ENCODE assay signal across 8 mouse cellular contexts in the genomic region with DNA sequence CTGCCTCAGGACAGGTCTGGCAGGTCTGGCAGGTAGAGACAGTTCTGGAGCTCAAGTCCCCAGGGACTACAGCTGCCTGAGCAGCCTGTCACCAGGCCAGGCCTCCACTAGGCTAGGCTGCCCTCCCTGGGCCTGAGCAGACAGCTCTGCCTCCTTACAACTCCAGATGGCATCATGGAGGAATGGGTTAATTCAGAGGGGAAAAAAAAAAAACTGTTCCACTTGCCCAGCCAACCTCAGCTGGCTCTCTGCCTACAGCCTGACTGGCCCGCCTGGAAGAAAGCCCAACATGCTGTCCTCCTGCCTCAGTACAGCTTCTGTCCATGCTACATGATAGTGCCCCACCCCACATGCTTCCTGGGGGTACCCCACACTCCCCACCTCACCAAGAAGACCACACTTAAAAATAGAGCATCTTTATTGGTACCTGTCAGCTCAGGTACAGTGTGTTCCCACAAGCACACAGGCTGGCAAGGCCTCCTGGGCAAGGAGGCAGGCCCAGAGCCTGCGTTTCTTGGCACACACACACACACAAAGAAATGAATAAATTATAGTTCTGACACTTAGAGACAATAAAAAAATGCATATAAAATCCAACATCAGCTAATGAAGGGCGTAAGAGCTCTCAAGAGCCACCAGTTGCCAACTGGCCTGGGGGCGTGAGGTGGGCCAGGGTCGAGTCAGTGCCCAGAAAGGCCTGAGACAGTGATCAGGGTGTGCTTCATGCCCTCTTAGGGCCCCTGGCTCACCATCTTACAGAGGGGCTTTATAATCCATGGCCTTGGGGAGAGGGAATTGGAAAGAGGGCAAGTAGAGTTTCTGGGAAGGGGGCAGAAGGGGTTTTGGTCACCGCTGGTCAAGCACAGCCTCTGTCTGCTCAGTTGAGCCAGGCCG. TPM values are rescaled to one million over a fixed set of nuclear protein-coding genes. Genes with fewer than 3 reads are reported as not detected.
A peak's percentile ranks its signal among the peaks of the same experiment; 100 is the strongest.
DNase-seq lines count a peak whose midpoint lies in the region; ATAC-seq and TF ChIP-seq lines count a peak whose summit lies in the region.

No protein-coding gene starts in this region.

- H3K9ac ChIP-seq in forebrain, embryonic 11.5 days (ENCODE audit: low read length): no peak overlapping the region
- no peak overlapping the region; the same call in 1 of the 2 replicates for H3K9ac ChIP-seq in heart, postnatal 0 days (replicated peaks; ENCODE audit: low read depth, low read length)

- H3K36me3 ChIP-seq in forebrain, embryonic 10.5 days (replicated peaks): peaks cover 44% of the 10 kb centered on the region
- no peaks in the 10 kb centered on the region for H3K36me3 ChIP-seq in forebrain, embryonic 11.5 days (ENCODE audit: control insufficient read depth, insufficient read depth, low read length)
- H3K36me3 ChIP-seq in heart, postnatal 0 days (replicated peaks; ENCODE audit: control insufficient read depth, insufficient read depth, low read length): peaks cover 43% of the 10 kb centered on the region

- 0 out of 2 replicates have a peak, but pooled peaks cover 3% of the 10 kb centered on the region for H3K9me3 ChIP-seq in forebrain, embryonic 10.5 days
- no peaks in the 10 kb centered on the region for H3K9me3 ChIP-seq in forebrain, embryonic 11.5 days (ENCODE audit: control insufficient read depth, low read length)
- H3K9me3 ChIP-seq in heart, postnatal 0 days (replicated peaks; ENCODE audit: control insufficient read depth, low read length): no peaks in the 10 kb centered on the region

- DNase-seq in forebrain, embryonic 10.5 days (ENCODE audit: extremely low spot score, low spot score): no peak
- DNase-seq in forebrain, embryonic 11.5 days (ENCODE audit: low spot score): no peak
- DNase-seq in urinary bladder, postnatal 14 days (ENCODE audit: low spot score): peak; percentile 77
- DNase-seq in urinary bladder, postnatal 25 days (ENCODE audit: low spot score): no peak
- peak; percentile 43 for DNase-seq in heart, postnatal 0 days (ENCODE audit: low spot score)
- DNase-seq in lung, postnatal 36 days: peak; percentile 55
- DNase-seq in B cell, adult 2 months: no peak
- no peak for DNase-seq in gastrocnemius, adult 8-10 months (ENCODE audit: low spot score in 2 of 2)

- no peak for TF ChIP-seq CTCF in heart, postnatal 0 days (IDR thresholded peaks at IDR 0.05; ENCODE audit: low read depth)

- TF ChIP-seq EP300 in heart, postnatal 0 days (IDR thresholded peaks at IDR 0.05; ENCODE audit: low read depth): no peak

- no peak overlapping the region for H3K4me3 ChIP-seq in forebrain, embryonic 10.5 days
- no peak overlapping the region for H3K4me3 ChIP-seq in forebrain, embryonic 11.5 days (ENCODE audit: low read depth, low read length)
- no peak overlapping the region for H3K4me3 ChIP-seq in heart, postnatal 0 days (ENCODE audit: low read depth, low read length)

- 91% methylated on average over 7 of the region's 7 CpGs for WGBS in forebrain, embryonic 10.5 days
- 84% methylated on average over 7 of the region's 7 CpGs for WGBS in forebrain, embryonic 11.5 days
- WGBS in heart, postnatal 0 days: 75% methylated on average over 7 of the region's 7 CpGs

- peaks cover 18% of the 10 kb centered on the region for H3K4me1 ChIP-seq in forebrain, embryonic 10.5 days
- no peaks in the 10 kb centered on the region for H3K4me1 ChIP-seq in forebrain, embryonic 11.5 days (replicated peaks; ENCODE audit: control insufficient read depth, insufficient read depth, low read length)
- peaks cover 17% of the 10 kb centered on the region for H3K4me1 ChIP-seq in heart, postnatal 0 days (ENCODE audit: control insufficient read depth, insufficient read depth)

- H3K27me3 ChIP-seq in forebrain, embryonic 10.5 days (ENCODE audit: poor library complexity, severe bottlenecking): no peaks in the 10 kb centered on the region
- H3K27me3 ChIP-seq in forebrain, embryonic 11.5 days (ENCODE audit: control insufficient read depth, insufficient read depth, low read length): no peaks in the 10 kb centered on the region
- H3K27me3 ChIP-seq in heart, postnatal 0 days (ENCODE audit: control insufficient read depth, insufficient read depth, low read length): no peaks in the 10 kb centered on the region

- ATAC-seq in forebrain, embryonic 11.5 days (replicated peaks; ENCODE audit: low FRiP score): no peak
- no peak for ATAC-seq in heart, postnatal 0 days (ENCODE audit: insufficient read depth, low read depth)

- peak overlapping the region; percentile 44; the same call in 1 of the 2 replicates for H3K27ac ChIP-seq in forebrain, embryonic 10.5 days
- no peak overlapping the region for H3K27ac ChIP-seq in forebrain, embryonic 11.5 days (ENCODE audit: low read depth, low read length)
- peak overlapping the region; percentile 74 for H3K27ac ChIP-seq in heart, postnatal 0 days (ENCODE audit: low read depth)

- no peak overlapping the region for H3K4me2 ChIP-seq in forebrain, embryonic 11.5 days (ENCODE audit: low read depth, low read length, severe bottlenecking)
- no peak overlapping the region for H3K4me2 ChIP-seq in heart, postnatal 0 days (ENCODE audit: low read depth, low read length)

RNA-seq across cellular contexts. Expression of a gene that starts 13.4 kb away (rescaled TPM):
- polyA plus RNA-seq in forebrain, embryonic 10.5 days (2016; fragmentation: Nextera tagmentation; extraction: Ambion mirVana): 3.3 and 4.2 TPM in 2 replicates
- polyA plus RNA-seq in forebrain, embryonic 11.5 days (2014; fragmentation: Nextera tagmentation; extraction: Ambion mirVana): 1.5 and 1.6 TPM in 2 replicates
- 23.8 and 96.9 TPM in 2 replicates for total RNA-seq in heart, postnatal 0 days (2014; rRNA removed; ENCODE audit: low replicate concordance)
- polyA plus RNA-seq in heart, postnatal 0 days (2015; fragmentation: Nextera tagmentation; extraction: Ambion mirVana): 4.0 and 4.2 TPM in 2 replicates
- total RNA-seq in gastrocnemius, adult 8-10 months (2022): 10 to 100 TPM in 1 of 4 experiments, 1 to 10 TPM in 3; 3.6 to 10.2 (median 5.9) TPM

RNA-seq across cellular contexts. Expression of a gene that starts 33.6 kb away (rescaled TPM):
- polyA plus RNA-seq in forebrain, embryonic 10.5 days (2016; fragmentation: Nextera tagmentation; extraction: Ambion mirVana): 0.31 and 0.42 TPM in 2 replicates
- polyA plus RNA-seq in forebrain, embryonic 11.5 days (2014; fragmentation: Nextera tagmentation; extraction: Ambion mirVana): 0.11 and 0.33 TPM in 2 replicates
- total RNA-seq in heart, postnatal 0 days (2014; rRNA removed; ENCODE audit: low replicate concordance): 0.27 TPM in 1 of 2 replicates, not detected in the other
- polyA plus RNA-seq in heart, postnatal 0 days (2015; fragmentation: Nextera tagmentation; extraction: Ambion mirVana): 0.05 and 0.07 TPM in 2 replicates
- total RNA-seq in gastrocnemius, adult 8-10 months (2022): not detected

RNA-seq across cellular contexts. Expression of a gene that starts 33.6 kb away (rescaled TPM):
- polyA plus RNA-seq in forebrain, embryonic 10.5 days (2016; fragmentation: Nextera tagmentation; extraction: Ambion mirVana): 29.9 and 30.4 TPM in 2 replicates
- 19.3 and 25.7 TPM in 2 replicates for polyA plus RNA-seq in forebrain, embryonic 11.5 days (2014; fragmentation: Nextera tagmentation; extraction: Ambion mirVana)
- total RNA-seq in heart, postnatal 0 days (2014; rRNA removed; ENCODE audit: low replicate concordance): 10.0 and 63.5 TPM in 2 replicates
- 14.1 and 16.8 TPM in 2 replicates for polyA plus RNA-seq in heart, postnatal 0 days (2015; fragmentation: Nextera tagmentation; extraction: Ambion mirVana)
- 10 to 100 TPM; 21.7 to 25.8 (median 24.7) TPM for total RNA-seq in gastrocnemius, adult 8-10 months (2022)

RNA-seq across cellular contexts. Expression of a gene that starts 52.4 kb away (rescaled TPM):
- not detected in 2 replicates for polyA plus RNA-seq in forebrain, embryonic 10.5 days (2016; fragmentation: Nextera tagmentation; extraction: Ambion mirVana)
- not detected in 2 replicates for polyA plus RNA-seq in forebrain, embryonic 11.5 days (2014; fragmentation: Nextera tagmentation; extraction: Ambion mirVana)
- 140 and 178 TPM in 2 replicates for total RNA-seq in heart, postnatal 0 days (2014; rRNA removed; ENCODE audit: low replicate concordance)
- polyA plus RNA-seq in heart, postnatal 0 days (2015; fragmentation: Nextera tagmentation; extraction: Ambion mirVana): 38.4 and 45.1 TPM in 2 replicates
- total RNA-seq in gastrocnemius, adult 8-10 months (2022): 100 to 1,000 TPM in 2 of 4 experiments, 10 to 100 TPM in 2; 68.7 to 171 (median 104) TPM

Comparison
In these comparisons a context has a peak if more than half of its experiments do, and no peak if none do; other contexts are left out.
1. DNase-seq: peak in urinary bladder, postnatal 14 days (single experiment), heart, postnatal 0 days (single experiment) and lung, postnatal 36 days (single experiment); none in forebrain, embryonic 10.5 days (single experiment), forebrain, embryonic 11.5 days (single experiment), urinary bladder, postnatal 25 days (single experiment), B cell, adult 2 months (0 of 2) and gastrocnemius, adult 8-10 months (0 of 2).